Mouse (Mus musculus): Measurements from ENCODE around the gene Mrln. TPM values are rescaled to one million over a fixed set of nuclear protein-coding genes. Genes with fewer than 3 reads are reported as not detected.

The Mrln gene
- polyA plus RNA-seq, 1 experiment from 2014 or later = 11.0 TPM

- no peaks in the 10 kb centered on the region for H3K9me3 ChIP-seq (ENCODE audit: control insufficient read depth, low read length)
- no peaks in the 10 kb centered on the region for H3K4me1 ChIP-seq (ENCODE audit: control insufficient read depth, insufficient read depth, low read length)
- WGBS = 88% methylated on average over 15 of the region's 15 CpGs
- H3K4me2 ChIP-seq (ENCODE audit: low read depth) = no peak overlapping the region
- H3K36me3 ChIP-seq (ENCODE audit: control insufficient read depth, insufficient read depth, low read length) = no peaks in the 10 kb centered on the region
- DNase-seq (ENCODE audit: low spot score) (no peak), ATAC-seq (ENCODE audit: insufficient read depth, low FRiP score, low TSS enrichment) (no peak)
- H3K4me3 ChIP-seq (ENCODE audit: low read depth, low read length) = no peak overlapping the region
- H3K27ac ChIP-seq (ENCODE audit: low read depth, low read length) = no peak overlapping the region
- no peaks in the 10 kb centered on the region for H3K27me3 ChIP-seq (ENCODE audit: control insufficient read depth, insufficient read depth, low read length)
- no peak overlapping the region for H3K9ac ChIP-seq (ENCODE audit: low read length)
These were observed 51.2 kb downstream of the Mrln start for GRCm38 (mm10) chr10:70255601-70256210.

- ATAC-seq (ENCODE audit: insufficient read depth, low FRiP score, low TSS enrichment) = no peak
- H3K4me2 ChIP-seq (ENCODE audit: low read depth) = no peak overlapping the region
- no peak overlapping the region for H3K27ac ChIP-seq (ENCODE audit: low read depth, low read length)
- H3K9ac ChIP-seq (ENCODE audit: low read length) = no peak overlapping the region
- H3K27me3 ChIP-seq (ENCODE audit: control insufficient read depth, insufficient read depth, low read length) = no peaks in the 10 kb centered on the region
- no peak overlapping the region for H3K4me3 ChIP-seq (ENCODE audit: low read depth, low read length)
- WGBS = 87% methylated on average over 4 of the region's 4 CpGs
- H3K4me1 ChIP-seq (ENCODE audit: control insufficient read depth, insufficient read depth, low read length) = no peaks in the 10 kb centered on the region
- DNase-seq (ENCODE audit: low spot score) = no peak
- no peaks in the 10 kb centered on the region for H3K9me3 ChIP-seq (ENCODE audit: control insufficient read depth, low read length)
- no peaks in the 10 kb centered on the region for H3K36me3 ChIP-seq (ENCODE audit: control insufficient read depth, insufficient read depth, low read length)
These were observed 52.6 kb downstream of the Mrln start for GRCm38 (mm10) chr10:70257029-70257428.

GRCm38 (mm10) chr10:70260904-70261303, 56.4 kb downstream of the Mrln start:
- no peak overlapping the region for H3K9ac ChIP-seq (ENCODE audit: low read length)
- no peak for ATAC-seq (ENCODE audit: insufficient read depth, low FRiP score, low TSS enrichment)
- no peaks in the 10 kb centered on the region for H3K4me1 ChIP-seq (ENCODE audit: control insufficient read depth, insufficient read depth, low read length)
- H3K4me2 ChIP-seq (ENCODE audit: low read depth) = no peak overlapping the region
- no peak overlapping the region for H3K27ac ChIP-seq (ENCODE audit: low read depth, low read length)
- H3K9me3 ChIP-seq (ENCODE audit: control insufficient read depth, low read length) = no peaks in the 10 kb centered on the region
- 65% methylated on average over 4 of the region's 4 CpGs for WGBS
- DNase-seq (ENCODE audit: low spot score) = no peak
- no peaks in the 10 kb centered on the region for H3K36me3 ChIP-seq (ENCODE audit: control insufficient read depth, insufficient read depth, low read length)
- no peaks in the 10 kb centered on the region for H3K27me3 ChIP-seq (ENCODE audit: control insufficient read depth, insufficient read depth, low read length)
- H3K4me3 ChIP-seq (ENCODE audit: low read depth, low read length) = no peak overlapping the region

GRCm38 (mm10) chr10:70262051-70262450, 57.6 kb downstream of the Mrln start:
- Histone ChIP-seq H3K4me2 (ENCODE audit: low read depth) (no peak overlapping the region), H3K36me3 (ENCODE audit: control insufficient read depth, insufficient read depth, low read length) (no peaks in the 10 kb centered on the region), H3K9ac (ENCODE audit: low read length) (no peak overlapping the region), H3K4me3 (ENCODE audit: low read depth, low read length) (no peak overlapping the region), H3K27ac (ENCODE audit: low read depth, low read length) (no peak overlapping the region), H3K27me3 (ENCODE audit: control insufficient read depth, insufficient read depth, low read length) (no peaks in the 10 kb centered on the region), H3K9me3 (ENCODE audit: control insufficient read depth, low read length) (no peaks in the 10 kb centered on the region), H3K4me1 (ENCODE audit: control insufficient read depth, insufficient read depth, low read length) (no peaks in the 10 kb centered on the region)
- DNase-seq (ENCODE audit: low spot score) (no peak), ATAC-seq (ENCODE audit: insufficient read depth, low FRiP score, low TSS enrichment) (no peak)
- WGBS = 72% methylated on average over 3 of the region's 3 CpGs

- Histone ChIP-seq H3K36me3 (ENCODE audit: control insufficient read depth, insufficient read depth, low read length) (no peaks in the 10 kb centered on the region), H3K27me3 (ENCODE audit: control insufficient read depth, insufficient read depth, low read length) (no peaks in the 10 kb centered on the region), H3K4me2 (ENCODE audit: low read depth) (no peak overlapping the region), H3K4me3 (ENCODE audit: low read depth, low read length) (no peak overlapping the region), H3K9ac (ENCODE audit: low read length) (no peak overlapping the region), H3K4me1 (ENCODE audit: control insufficient read depth, insufficient read depth, low read length) (no peaks in the 10 kb centered on the region), H3K9me3 (ENCODE audit: control insufficient read depth, low read length) (no peaks in the 10 kb centered on the region), H3K27ac (ENCODE audit: low read depth, low read length) (no peak overlapping the region)
- no peak for DNase-seq (ENCODE audit: low spot score)
- WGBS = 91% methylated on average over 4 of the region's 4 CpGs
- no peak for ATAC-seq (ENCODE audit: insufficient read depth, low FRiP score, low TSS enrichment)
These were observed 59.3 kb downstream of the Mrln start for GRCm38 (mm10) chr10:70263681-70264189.

GRCm38 (mm10) chr10:70264337-70265036, 60.0 kb downstream of the Mrln start:
- 88% methylated on average over 9 of the region's 9 CpGs for WGBS

GRCm38 (mm10) chr10:70266501-70266900, 62.0 kb downstream of the Mrln start:
- H3K4me3 ChIP-seq (ENCODE audit: low read depth, low read length) = no peak overlapping the region
- 94% methylated on average over 6 of the region's 6 CpGs for WGBS
- ATAC-seq (ENCODE audit: insufficient read depth, low FRiP score, low TSS enrichment) (no peak), DNase-seq (ENCODE audit: low spot score) (no peak)
- no peak overlapping the region for H3K27ac ChIP-seq (ENCODE audit: low read depth, low read length)
- no peaks in the 10 kb centered on the region for H3K36me3 ChIP-seq (ENCODE audit: control insufficient read depth, insufficient read depth, low read length)
- H3K27me3 ChIP-seq (ENCODE audit: control insufficient read depth, insufficient read depth, low read length) = no peaks in the 10 kb centered on the region
- no peaks in the 10 kb centered on the region for H3K9me3 ChIP-seq (ENCODE audit: control insufficient read depth, low read length)
- H3K4me2 ChIP-seq (ENCODE audit: low read depth) = no peak overlapping the region
- no peaks in the 10 kb centered on the region for H3K4me1 ChIP-seq (ENCODE audit: control insufficient read depth, insufficient read depth, low read length)
- no peak overlapping the region for H3K9ac ChIP-seq (ENCODE audit: low read length)

More at GRCm38 (mm10) chr10:70264337-70265036, 60.0 kb downstream of the Mrln start:
- H3K4me1 ChIP-seq (ENCODE audit: control insufficient read depth, insufficient read depth, low read length) = no peaks in the 10 kb centered on the region
- H3K9me3 ChIP-seq (ENCODE audit: control insufficient read depth, low read length) = no peaks in the 10 kb centered on the region
- ATAC-seq (ENCODE audit: insufficient read depth, low FRiP score, low TSS enrichment) (no peak), DNase-seq (ENCODE audit: low spot score) (no peak)
- no peak overlapping the region for H3K4me3 ChIP-seq (ENCODE audit: low read depth, low read length)
- no peaks in the 10 kb centered on the region for H3K36me3 ChIP-seq (ENCODE audit: control insufficient read depth, insufficient read depth, low read length)
- no peaks in the 10 kb centered on the region for H3K27me3 ChIP-seq (ENCODE audit: control insufficient read depth, insufficient read depth, low read length)
- H3K9ac ChIP-seq (ENCODE audit: low read length) = no peak overlapping the region
- no peak overlapping the region for H3K4me2 ChIP-seq (ENCODE audit: low read depth)
- no peak overlapping the region for H3K27ac ChIP-seq (ENCODE audit: low read depth, low read length)

- Histone ChIP-seq H3K9me3 (ENCODE audit: control insufficient read depth, low read length) (no peaks in the 10 kb centered on the region), H3K4me3 (ENCODE audit: low read depth, low read length) (no peak overlapping the region), H3K4me2 (ENCODE audit: low read depth) (no peak overlapping the region), H3K4me1 (ENCODE audit: control insufficient read depth, insufficient read depth, low read length) (no peaks in the 10 kb centered on the region), H3K27ac (ENCODE audit: low read depth, low read length) (no peak overlapping the region), H3K36me3 (ENCODE audit: control insufficient read depth, insufficient read depth, low read length) (no peaks in the 10 kb centered on the region), H3K9ac (ENCODE audit: low read length) (no peak overlapping the region), H3K27me3 (ENCODE audit: control insufficient read depth, insufficient read depth, low read length) (no peaks in the 10 kb centered on the region)
- ATAC-seq (ENCODE audit: insufficient read depth, low FRiP score, low TSS enrichment) (no peak), DNase-seq (ENCODE audit: low spot score) (no peak)
- 83% methylated on average over 23 of the region's 23 CpGs for WGBS
These were observed 64.3 kb downstream of the Mrln start for GRCm38 (mm10) chr10:70268581-70269446.

Measured in neural tube, embryonic 11.5 days (tissue).